Mouse (Mus musculus): Measurements from ENCODE around the gene Gm904.
"Not testable (repeated sequence)": the region's sequence is repeated elsewhere in the genome, so short reads cannot be mapped to it uniquely, and the experiment has no call there.

The Gm904 gene

DNA sequence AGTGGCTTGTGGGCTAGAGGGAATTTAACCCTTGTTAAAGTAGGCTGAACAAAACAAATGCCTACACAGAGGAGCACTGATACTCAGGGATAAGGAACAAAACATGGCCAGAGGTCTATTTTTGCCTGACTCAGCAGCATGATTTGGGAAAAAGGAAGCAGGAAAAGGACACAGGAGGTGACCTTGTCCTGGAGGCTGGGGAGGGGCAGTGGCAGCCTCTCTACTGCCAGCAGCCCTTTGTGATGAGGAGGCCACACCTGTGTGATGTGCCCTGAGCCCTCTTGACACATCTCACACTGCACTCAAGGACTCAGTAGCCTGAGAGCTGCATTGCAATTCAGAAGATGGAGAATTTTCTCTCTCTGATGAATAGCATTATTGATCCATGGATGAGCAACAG lies at the start of gene Gm904:
Gene Gm904, plus strand, starts transcription at position 301 of the 400 bp plus-strand sequence.
- not testable (repeated sequence) for ATAC-seq (ENCODE audit: insufficient number of reproducible peaks, low FRiP score, low TSS enrichment)

GRCm38 (mm10) chr13:50648771-50649170 lies 5.7 kb downstream of the Gm904 start:
- ATAC-seq (ENCODE audit: insufficient number of reproducible peaks, low FRiP score, low TSS enrichment) = not testable (repeated sequence)
